Mouse (Mus musculus) megakaryocyte, embryonic 14.5 days (primary cell): ENCODE results near the gene Vwa3b. TPM values are rescaled to one million over a fixed set of nuclear protein-coding genes. Genes with fewer than 3 reads are reported as not detected.

ENCODE experiments used
- H3K27me3 ChIP-seq: replicated peaks from 2 replicates; pipeline ENCODE3; 2012; ENCODE audit warnings: inconsistent platforms
- H3K36me3 ChIP-seq: replicated peaks from 2 replicates; pipeline ENCODE3; 2012; ENCODE audit warnings: low read length, inconsistent platforms, mixed read lengths
- H3K4me1 ChIP-seq: 2 replicates; pipeline ENCODE4 v1.6.1; 2012; ENCODE audit warnings: inconsistent platforms
- H3K4me3 ChIP-seq: replicated peaks from 2 replicates; pipeline ENCODE3; 2012; ENCODE audit warnings: moderate library complexity, mild to moderate bottlenecking, inconsistent platforms
- H3K9me3 ChIP-seq: 2 replicates; pipeline ENCODE4 v1.6.1; 2012; ENCODE audit warnings: inconsistent platforms
- FLI1 ChIP-seq: IDR thresholded peaks from 2 replicates; pipeline ENCODE4 v1.6.1; 2012; ENCODE audit warnings: low read length, inconsistent platforms, mixed read lengths
- GATA1 ChIP-seq: IDR thresholded peaks from 3 replicates; pipeline ENCODE4 v1.6.1; 2012; ENCODE audit warnings: mixed read lengths, low read length, inconsistent platforms, borderline replicate concordance
- polyA plus RNA-seq: library from polyadenylated mRNA; stranded (reverse); fragments of >175 nt; gene quantifications from 2 replicates; pipeline ENCODE4 v1.2.3, GENCODE M21; 2012; ENCODE audit warnings: low replicate concordance; ENCODE audit not compliant: insufficient read depth

Gene Vwa3b
- polyA plus RNA-seq, 1 experiment, result not detected

- no peak for TF ChIP-seq FLI1
- no peak for TF ChIP-seq GATA1
- no peaks in the 10 kb centered on the region for H3K4me1 ChIP-seq
- H3K4me3 ChIP-seq, result no peak overlapping the region
- H3K27me3 ChIP-seq, result peaks cover 2% of the 10 kb centered on the region
- H3K9me3 ChIP-seq, result no peaks in the 10 kb centered on the region
- H3K36me3 ChIP-seq, result no peaks in the 10 kb centered on the region
Measured at GRCm38 (mm10) chr1:37132433-37132832, 106.0 kb downstream of the Vwa3b start.

GRCm38 (mm10) chr1:37145966-37146365, 119.6 kb downstream of the Vwa3b start:
- H3K4me3 ChIP-seq, result no peak overlapping the region
- no peaks in the 10 kb centered on the region; the same call in 1 of the 2 replicates for H3K4me1 ChIP-seq
- no peak for TF ChIP-seq GATA1
- TF ChIP-seq FLI1, result no peak
- no peaks in the 10 kb centered on the region for H3K36me3 ChIP-seq
- peaks cover 15% of the 10 kb centered on the region for H3K9me3 ChIP-seq
- peaks cover 2% of the 10 kb centered on the region for H3K27me3 ChIP-seq

GRCm38 (mm10) chr1:37149866-37150265, 123.5 kb downstream of the Vwa3b start:
- H3K4me3 ChIP-seq, result no peak overlapping the region
- H3K27me3 ChIP-seq, result no peaks in the 10 kb centered on the region
- H3K36me3 ChIP-seq, result no peaks in the 10 kb centered on the region
- H3K9me3 ChIP-seq, result peaks cover 15% of the 10 kb centered on the region
- TF ChIP-seq GATA1, result no peak
- no peak for TF ChIP-seq FLI1
- H3K4me1 ChIP-seq, result no peaks in the 10 kb centered on the region; the same call in 1 of the 2 replicates

DNA sequence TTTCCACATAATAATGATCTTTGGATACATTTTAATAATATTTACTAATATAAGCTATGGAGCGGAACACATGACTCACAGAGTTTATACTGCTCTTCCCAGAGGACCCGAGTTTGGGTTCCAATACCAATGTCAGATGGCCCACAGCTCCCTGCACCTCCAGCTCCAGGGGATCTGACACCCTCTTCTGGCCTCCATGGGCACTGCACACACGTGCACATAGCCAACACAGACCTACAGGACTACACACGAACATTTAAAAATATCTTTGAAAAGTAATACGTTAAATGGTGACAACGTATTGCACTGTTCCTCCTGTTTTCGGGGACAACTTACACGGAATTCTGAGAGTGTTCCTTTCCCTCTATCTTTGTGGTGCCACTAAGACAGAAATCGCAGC, 125.5 kb downstream of the Vwa3b start:
- H3K9me3 ChIP-seq, result peaks cover 10% of the 10 kb centered on the region
- no peak overlapping the region for H3K4me3 ChIP-seq
- no peak for TF ChIP-seq FLI1
- TF ChIP-seq GATA1, result no peak
- H3K36me3 ChIP-seq, result no peaks in the 10 kb centered on the region
- no peaks in the 10 kb centered on the region for H3K27me3 ChIP-seq
- no peaks in the 10 kb centered on the region for H3K4me1 ChIP-seq

GRCm38 (mm10) chr1:37166066-37166465, 139.7 kb downstream of the Vwa3b start:
- no peaks in the 10 kb centered on the region for H3K36me3 ChIP-seq
- peaks cover 33% of the 10 kb centered on the region for H3K9me3 ChIP-seq
- H3K4me3 ChIP-seq, result no peak overlapping the region
- TF ChIP-seq GATA1, result no peak
- no peak for TF ChIP-seq FLI1
- H3K27me3 ChIP-seq, result peaks cover 4% of the 10 kb centered on the region
- no peaks in the 10 kb centered on the region for H3K4me1 ChIP-seq

DNA sequence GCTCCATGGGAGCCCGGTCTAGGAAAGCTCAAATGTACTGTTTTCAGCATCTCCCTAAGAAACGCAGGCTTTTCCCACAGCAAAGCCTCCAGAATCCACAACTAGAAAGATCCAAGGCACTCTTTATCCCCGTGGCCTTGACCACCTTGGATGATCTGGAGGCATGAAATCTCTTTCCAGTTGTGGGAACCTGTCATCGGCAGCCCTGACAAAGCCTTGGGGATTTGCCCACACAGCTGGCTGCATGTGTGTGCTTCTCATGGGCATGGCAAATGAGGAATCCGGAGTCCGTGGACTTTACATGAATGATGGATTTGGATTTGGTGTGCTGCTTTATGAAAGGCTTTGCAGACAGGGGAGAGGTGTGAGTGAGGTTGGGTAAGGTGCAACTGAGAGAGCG, 141.5 kb downstream of the Vwa3b start:
- no peak for TF ChIP-seq FLI1
- no peak for TF ChIP-seq GATA1
- H3K4me3 ChIP-seq, result no peak overlapping the region
- no peaks in the 10 kb centered on the region for H3K36me3 ChIP-seq
- no peaks in the 10 kb centered on the region for H3K4me1 ChIP-seq
- peaks cover 21% of the 10 kb centered on the region for H3K9me3 ChIP-seq
- peaks cover 6% of the 10 kb centered on the region for H3K27me3 ChIP-seq

DNA sequence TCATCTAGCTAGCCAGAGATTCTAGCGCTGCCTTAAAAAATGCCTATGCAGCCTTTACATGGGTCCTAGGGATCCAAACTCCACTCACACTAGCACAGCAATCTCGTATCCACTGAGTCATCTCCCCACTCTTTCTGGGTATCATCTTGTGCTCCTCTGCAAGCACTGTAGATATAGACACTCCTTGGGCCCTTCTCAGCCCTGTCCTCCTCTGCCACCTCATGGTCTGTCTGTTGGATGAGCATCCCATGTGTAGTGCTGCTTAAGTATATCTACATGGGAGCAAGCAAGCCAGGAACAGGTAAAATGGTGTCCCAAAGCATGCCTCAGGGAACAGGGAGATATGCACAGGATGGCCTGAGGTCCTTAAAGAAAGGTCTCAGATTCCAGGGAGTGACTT, 151.5 kb downstream of the Vwa3b start:
- Histone ChIP-seq H3K4me3 (no peak overlapping the region), H3K4me1 (no peaks in the 10 kb centered on the region), H3K36me3 (no peaks in the 10 kb centered on the region), H3K27me3 (peaks cover 5% of the 10 kb centered on the region), H3K9me3 (peaks cover 7% of the 10 kb centered on the region)
- TF ChIP-seq FLI1 (no peak), GATA1 (no peak)

GRCm38 (mm10) chr1:37179852-37180251, 153.5 kb downstream of the Vwa3b start:
- Histone ChIP-seq H3K27me3 (peaks cover 5% of the 10 kb centered on the region), H3K36me3 (no peaks in the 10 kb centered on the region), H3K4me3 (no peak overlapping the region), H3K9me3 (peaks cover 7% of the 10 kb centered on the region), H3K4me1 (no peaks in the 10 kb centered on the region)
- no peak for TF ChIP-seq GATA1
- TF ChIP-seq FLI1, result no peak

GRCm38 (mm10) chr1:37187050-37187449, 160.7 kb downstream of the Vwa3b start:
- Histone ChIP-seq H3K36me3 (no peaks in the 10 kb centered on the region), H3K4me3 (no peak overlapping the region), H3K27me3 (peaks cover 18% of the 10 kb centered on the region), H3K4me1 (no peaks in the 10 kb centered on the region), H3K9me3 (peaks cover 4% of the 10 kb centered on the region; the same call in 1 of the 2 replicates)
- TF ChIP-seq GATA1 (no peak), FLI1 (no peak)

DNA sequence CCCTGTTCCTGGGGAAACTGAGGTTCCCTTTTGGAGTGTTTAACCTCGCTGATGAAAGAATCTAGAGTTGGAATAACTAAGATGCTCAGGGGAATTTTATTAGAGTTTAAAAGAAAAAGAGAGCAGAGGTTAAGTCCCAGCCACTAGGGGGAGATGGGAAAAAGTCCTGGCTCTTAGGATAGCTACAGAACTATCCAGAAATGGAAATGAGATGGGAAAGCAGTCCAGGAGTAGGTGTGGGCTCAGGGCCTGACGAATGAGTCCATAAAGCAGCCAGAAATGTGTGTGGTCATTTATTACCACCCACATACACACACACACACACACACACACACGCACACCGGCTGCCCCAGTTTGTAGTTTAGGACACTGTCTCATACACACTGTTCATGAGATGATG, 168.2 kb downstream of the Vwa3b start:
- Histone ChIP-seq H3K9me3 (peaks cover 4% of the 10 kb centered on the region; the same call in 1 of the 2 replicates), H3K36me3 (no peaks in the 10 kb centered on the region), H3K4me1 (no peaks in the 10 kb centered on the region), H3K27me3 (no peaks in the 10 kb centered on the region), H3K4me3 (no peak overlapping the region)
- TF ChIP-seq GATA1, result no peak
- no peak for TF ChIP-seq FLI1

DNA sequence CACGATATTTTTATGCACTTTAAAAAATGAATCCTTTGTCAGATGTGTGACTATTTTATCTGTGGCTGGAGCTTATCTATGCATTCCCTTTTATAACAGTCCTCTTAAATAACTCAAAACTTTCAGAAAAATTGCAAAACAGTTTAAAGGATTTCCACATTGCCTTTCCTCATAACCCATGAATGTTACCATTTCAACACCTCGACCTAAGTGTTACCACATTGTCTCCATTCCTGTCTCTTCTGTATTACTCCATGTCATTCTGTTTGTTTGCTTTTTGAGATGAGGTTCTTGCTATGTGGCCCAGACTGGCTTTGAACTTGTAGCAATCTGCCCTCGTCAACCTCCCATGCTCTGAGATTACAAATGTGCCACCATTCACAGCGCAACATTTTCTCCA, 175.0 kb downstream of the Vwa3b start:
- Histone ChIP-seq H3K36me3 (no peaks in the 10 kb centered on the region), H3K27me3 (no peaks in the 10 kb centered on the region), H3K9me3 (no peaks in the 10 kb centered on the region; the same call in 1 of the 2 replicates), H3K4me1 (no peaks in the 10 kb centered on the region), H3K4me3 (no peak overlapping the region)
- TF ChIP-seq FLI1 (no peak), GATA1 (no peak)
